Comparison of ENCODE assay signal across 12 mouse cellular contexts in genomic region chr8:120547562-120547961, GRCm38 (mm10). TPM values are rescaled to one million over a fixed set of nuclear protein-coding genes. Genes with fewer than 3 reads are reported as not detected.
DNase-seq lines count a peak whose midpoint lies in the region; ATAC-seq and TF ChIP-seq lines count a peak whose summit lies in the region.
"Had no signal": no experiment of that assay in that cellular context is flagged by ENCODE, and none has a peak within 500 bp of the region (broad histone marks: within the 10 kb centered on the region; RNA-seq: fewer than 3 reads in every experiment).

No protein-coding gene starts in this region.

- H3K4me1 ChIP-seq in heart, embryonic 10.5 days, result peaks cover 91% of the 10 kb centered on the region
- H3K4me1 ChIP-seq in midbrain, embryonic 10.5 days, result peaks cover 100% of the 10 kb centered on the region
- H3K4me1 ChIP-seq in midbrain, postnatal 0 days (ENCODE audit: insufficient read depth, low read length), result peaks cover 48% of the 10 kb centered on the region
- peaks cover 83% of the 10 kb centered on the region for H3K4me1 ChIP-seq in liver, embryonic 15.5 days (replicated peaks)
- H3K4me1 ChIP-seq in neural tube, embryonic 13.5 days (replicated peaks), result peaks cover 100% of the 10 kb centered on the region

- peak overlapping the region; percentile 77 for H3K27ac ChIP-seq in heart, embryonic 10.5 days
- H3K27ac ChIP-seq in midbrain, embryonic 10.5 days (replicated peaks), result peak overlapping the region; percentile 83; the same call in 1 of the 2 replicates
- no peak overlapping the region for H3K27ac ChIP-seq in midbrain, postnatal 0 days (ENCODE audit: low read depth, low read length)
- no peak overlapping the region for H3K27ac ChIP-seq in liver, embryonic 15.5 days (replicated peaks)
- peak overlapping the region; percentile 92; the same call in 1 of the 2 replicates for H3K27ac ChIP-seq in neural tube, embryonic 13.5 days (replicated peaks)
- H3K27ac ChIP-seq: embryonic facial prominence, embryonic 12.5 days; macrophage had no signal

- H3K4me3 ChIP-seq in heart, embryonic 10.5 days, result no peak overlapping the region
- no peak overlapping the region for H3K4me3 ChIP-seq in midbrain, embryonic 10.5 days
- no peak overlapping the region for H3K4me3 ChIP-seq in midbrain, postnatal 0 days (ENCODE audit: low read depth, low read length)
- H3K4me3 ChIP-seq in liver, embryonic 15.5 days (replicated peaks), result no peak overlapping the region
- H3K4me3 ChIP-seq in neural tube, embryonic 13.5 days, result no peak overlapping the region
- H3K4me3 ChIP-seq: embryonic facial prominence, embryonic 12.5 days had no signal

- WGBS in heart, embryonic 10.5 days, result 60% methylated on average over 9 of the region's 9 CpGs
- WGBS in midbrain, embryonic 10.5 days, result 74% methylated on average over 9 of the region's 9 CpGs
- WGBS in midbrain, postnatal 0 days, result 76% methylated on average over 9 of the region's 9 CpGs
- 79% methylated on average over 9 of the region's 9 CpGs for WGBS in liver, embryonic 15.5 days (ENCODE audit: insufficient replicate concordance)
- 73% methylated on average over 9 of the region's 9 CpGs for WGBS in neural tube, embryonic 13.5 days

- no peaks in the 10 kb centered on the region for H3K9me3 ChIP-seq in heart, embryonic 10.5 days
- no peaks in the 10 kb centered on the region for H3K9me3 ChIP-seq in midbrain, embryonic 10.5 days (replicated peaks)
- no peaks in the 10 kb centered on the region for H3K9me3 ChIP-seq in midbrain, postnatal 0 days (ENCODE audit: low read length)
- no peaks in the 10 kb centered on the region for H3K9me3 ChIP-seq in liver, embryonic 15.5 days (replicated peaks)
- H3K9me3 ChIP-seq in neural tube, embryonic 13.5 days, result no peaks in the 10 kb centered on the region
- H3K9me3 ChIP-seq: embryonic facial prominence, embryonic 12.5 days had no signal

- TF ChIP-seq CTCF in midbrain, postnatal 0 days (IDR thresholded peaks at IDR 0.05), result no peak

- intact Hi-C loops in heart, postnatal 10 days (cut with DNase I), result no loop called here

- H3K9ac ChIP-seq in midbrain, postnatal 0 days (replicated peaks; ENCODE audit: low read length, poor library complexity, severe bottlenecking), result no peak overlapping the region
- H3K9ac ChIP-seq in liver, embryonic 15.5 days, result no peak overlapping the region
- peak overlapping the region; percentile 45 for H3K9ac ChIP-seq in neural tube, embryonic 13.5 days

- no peak overlapping the region for H3K4me2 ChIP-seq in midbrain, postnatal 0 days (ENCODE audit: low read depth, low read length, poor library complexity, severe bottlenecking)
- no peak overlapping the region for H3K4me2 ChIP-seq in liver, embryonic 15.5 days
- peak overlapping the region; percentile 53; the same call in 1 of the 2 replicates for H3K4me2 ChIP-seq in neural tube, embryonic 13.5 days
- H3K4me2 ChIP-seq: embryonic facial prominence, embryonic 12.5 days had no signal

- 0 out of 2 replicates have a peak, but pooled peaks cover 2% of the 10 kb centered on the region for H3K36me3 ChIP-seq in heart, embryonic 10.5 days
- no peaks in the 10 kb centered on the region for H3K36me3 ChIP-seq in midbrain, embryonic 10.5 days
- no peaks in the 10 kb centered on the region for H3K36me3 ChIP-seq in midbrain, postnatal 0 days (ENCODE audit: insufficient read depth, low read length)
- H3K36me3 ChIP-seq in liver, embryonic 15.5 days (replicated peaks), result peaks cover 43% of the 10 kb centered on the region
- no peaks in the 10 kb centered on the region for H3K36me3 ChIP-seq in neural tube, embryonic 13.5 days
- H3K36me3 ChIP-seq: embryonic facial prominence, embryonic 12.5 days had no signal

- H3K27me3 ChIP-seq in heart, embryonic 10.5 days (ENCODE audit: insufficient read depth, poor library complexity, severe bottlenecking), result no peaks in the 10 kb centered on the region
- H3K27me3 ChIP-seq in midbrain, embryonic 10.5 days (ENCODE audit: low read depth, poor library complexity, severe bottlenecking), result peaks cover 36% of the 10 kb centered on the region; the same call in 1 of the 2 replicates
- no peaks in the 10 kb centered on the region for H3K27me3 ChIP-seq in midbrain, postnatal 0 days (ENCODE audit: insufficient read depth, low read length)
- H3K27me3 ChIP-seq in liver, embryonic 15.5 days, result no peaks in the 10 kb centered on the region
- H3K27me3 ChIP-seq in neural tube, embryonic 13.5 days, result no peaks in the 10 kb centered on the region
- H3K27me3 ChIP-seq: embryonic facial prominence, embryonic 12.5 days had no signal

- ATAC-seq in midbrain, postnatal 0 days (ENCODE audit: low FRiP score), result no peak
- ATAC-seq in liver, embryonic 15.5 days (ENCODE audit: insufficient read depth), result peak; percentile 16; the same call in 1 of the 2 replicates
- no peak for ATAC-seq in neural tube, embryonic 13.5 days (ENCODE audit: low read depth)
- ATAC-seq: CD4-positive, CD25-positive, alpha-beta regulatory T cell, adult 4 months had no signal

- DNase-seq in heart, embryonic 10.5 days (ENCODE audit: low spot score), result no peak
- no peak for DNase-seq in heart, postnatal 10 days
- DNase-seq in midbrain, embryonic 10.5 days (ENCODE audit: low spot score), result no peak
- no peak for DNase-seq in midbrain, postnatal 0 days (ENCODE audit: low spot score)
- DNase-seq in Muller cell, postnatal 12 days (ENCODE audit: inconsistent ontology term), result no peak
- DNase-seq in gastrocnemius, adult 8-10 months (ENCODE audit: low spot score in 2 of 2), result no peak
- DNase-seq: thymus, postnatal 36 days had no signal

RNA-seq across cellular contexts. Expression of gene Gins2, which starts 41.5 kb away (rescaled TPM):
- polyA plus RNA-seq in heart, embryonic 10.5 days (2016; fragmentation: Nextera tagmentation; extraction: Ambion mirVana), result 106 and 125 TPM in 2 replicates
- total RNA-seq in heart, postnatal 10 days (2021), result 10 to 100 TPM; 14.6 to 15.2 TPM
- 162 and 192 TPM in 2 replicates for polyA plus RNA-seq in midbrain, embryonic 10.5 days (2016; fragmentation: Nextera tagmentation; extraction: Ambion mirVana)
- 5.8 and 18.1 TPM in 2 replicates for total RNA-seq in midbrain, postnatal 0 days (2014; rRNA removed)
- 8.4 and 11.3 TPM in 2 replicates for polyA plus RNA-seq in midbrain, postnatal 0 days (2015; fragmentation: Nextera tagmentation; extraction: Ambion mirVana)
- polyA plus RNA-seq in liver, embryonic 15.5 days (2015; fragmentation: Nextera tagmentation; extraction: Ambion mirVana), result 50.1 and 52.3 TPM in 2 replicates
- polyA plus RNA-seq in neural tube, embryonic 13.5 days (2015; fragmentation: Nextera tagmentation; extraction: Ambion mirVana), result 20.1 and 21.5 TPM in 2 replicates
- total RNA-seq in gastrocnemius, adult 8-10 months (2022), result under 1 TPM in 3 of 4 experiments, not detected in 1; 0.09 to 0.43 (median 0.36) TPM

Comparison
In these comparisons a context has a peak if more than half of its experiments do, and no peak if none do; other contexts are left out.
1. H3K27ac ChIP-seq: peak in heart, embryonic 10.5 days (single experiment), midbrain, embryonic 10.5 days (single experiment) and neural tube, embryonic 13.5 days (single experiment); none in midbrain, postnatal 0 days (single experiment) and liver, embryonic 15.5 days (single experiment).